Mouse (Mus musculus) liver, embryonic 15.5 days (tissue): ENCODE data around the gene Ttbk1. TPM values are rescaled to one million over a fixed set of nuclear protein-coding genes. Genes with fewer than 3 reads are reported as not detected.
"Not testable (repeated sequence)": the region's sequence is repeated elsewhere in the genome, so short reads cannot be mapped to it uniquely, and the experiment has no call there.

ENCODE experiments used
- ATAC-seq: fragments of 200-750 bp; cut with Nextera tagmentation; 2 replicates; pipeline ENCODE4 v1.8.0; 2017; ENCODE audit warnings: moderate number of reproducible peaks, mild to moderate bottlenecking, moderate library complexity; ENCODE audit not compliant: insufficient read depth
- H3K27ac ChIP-seq: fragments of 300-500 bp; sonication (generic); replicated peaks from 2 replicates; pipeline ENCODE4 v1.5.1; 2015; ENCODE audit warnings: mild to moderate bottlenecking, inconsistent platforms
- H3K27me3 ChIP-seq: fragments of 300-500 bp; sonication (generic); 2 replicates; pipeline ENCODE4 v1.6.1; 2015; ENCODE audit warnings: mild to moderate bottlenecking, inconsistent platforms
- H3K36me3 ChIP-seq: fragments of 300-500 bp; sonication (generic); replicated peaks from 2 replicates; pipeline ENCODE4 v1.6.1; 2015; ENCODE audit warnings: moderate library complexity, mild to moderate bottlenecking, inconsistent platforms
- H3K4me1 ChIP-seq: fragments of 300-500 bp; sonication (generic); replicated peaks from 2 replicates; pipeline ENCODE4 v1.6.1; 2015; ENCODE audit warnings: inconsistent platforms
- H3K4me2 ChIP-seq: fragments of 300-500 bp; sonication (generic); 2 replicates; pipeline ENCODE4 v1.6.1; 2015; ENCODE audit warnings: moderate library complexity, mild to moderate bottlenecking, inconsistent platforms
- H3K4me3 ChIP-seq: fragments of 300-500 bp; sonication (generic); replicated peaks from 2 replicates; pipeline ENCODE4 v1.5.1; 2015; ENCODE audit warnings: mild to moderate bottlenecking, inconsistent platforms
- H3K9ac ChIP-seq: fragments of 300-500 bp; sonication (generic); 2 replicates; pipeline ENCODE4 v1.6.1; 2015; ENCODE audit warnings: moderate library complexity, mild to moderate bottlenecking, inconsistent platforms
- H3K9me3 ChIP-seq: fragments of 300-500 bp; sonication (generic); replicated peaks from 2 replicates; pipeline ENCODE4 v1.6.1; 2016; ENCODE audit warnings: inconsistent platforms
- WGBS: fragments of 180-500 bp; shearing (Covaris S2); methylation state at CpG from one replicate; pipeline ENCODE4 v1.1.7; 2015; ENCODE audit warnings: mixed read lengths; ENCODE audit not compliant: insufficient replicate concordance; 5-methylcytosine and 5-hydroxymethylcytosine counted together
- polyA plus RNA-seq: library from polyadenylated mRNA; unstranded; fragments of >200 nt; fragmentation: Nextera tagmentation; extraction: Ambion mirVana; gene quantifications from 2 replicates; pipeline ENCODE4 v1.2.1, GENCODE M21; 2015

Ttbk1 gene
- polyA plus RNA-seq, 1 experiment from 2014 or later = 0.01 TPM

- no peak for ATAC-seq
- Histone ChIP-seq H3K36me3 (0 out of 2 replicates have a peak, but pooled peaks cover 3% of the 10 kb centered on the region), H3K4me3 (no peak overlapping the region), H3K27ac (no peak overlapping the region), H3K4me1 (no peaks in the 10 kb centered on the region), H3K27me3 (no peaks in the 10 kb centered on the region), H3K9me3 (no peaks in the 10 kb centered on the region), H3K9ac (no peak overlapping the region), H3K4me2 (no peak overlapping the region)
- 63% methylated on average over 14 of the region's 14 CpGs for WGBS
Measured at GRCm38 (mm10) chr17:46503847-46504638, 16.6 kb upstream of the Ttbk1 start.

- no peak overlapping the region for H3K27ac ChIP-seq
- H3K27me3 ChIP-seq = no peaks in the 10 kb centered on the region
- no peak overlapping the region for H3K4me3 ChIP-seq
- peaks cover 4% of the 10 kb centered on the region for H3K4me1 ChIP-seq
- 64% methylated on average over 2 of the region's 2 CpGs for WGBS
- H3K36me3 ChIP-seq = 0 out of 2 replicates have a peak, but pooled peaks cover 6% of the 10 kb centered on the region
- H3K4me2 ChIP-seq = no peak overlapping the region
- H3K9ac ChIP-seq = no peak overlapping the region
- ATAC-seq = no peak
- H3K9me3 ChIP-seq = no peaks in the 10 kb centered on the region
Measured at GRCm38 (mm10) chr17:46502775-46503174, 15.3 kb upstream of the Ttbk1 start.

- Histone ChIP-seq H3K27ac (no peak overlapping the region), H3K4me1 (peaks cover 27% of the 10 kb centered on the region), H3K27me3 (peaks cover 27% of the 10 kb centered on the region), H3K4me2 (peak overlapping the region; percentile 93), H3K4me3 (no peak overlapping the region), H3K36me3 (0 out of 2 replicates have a peak, but pooled peaks cover 6% of the 10 kb centered on the region), H3K9ac (no peak overlapping the region), H3K9me3 (no peaks in the 10 kb centered on the region)
- WGBS = 66% methylated on average over 8 of the region's 8 CpGs
- ATAC-seq = no peak
Measured at GRCm38 (mm10) chr17:46497956-46498355, 10.5 kb upstream of the Ttbk1 start.

GRCm38 (mm10) chr17:46496623-46497434, 9.4 kb upstream of the Ttbk1 start, which contains the start of gene Dnph1:
TSS of gene Dnph1 (plus strand) at chr17:46496711.
- H3K27ac ChIP-seq = no peak within 1 kb of the TSS
- peak within 1 kb of the TSS; percentile 68 for H3K4me3 ChIP-seq
- peak; percentile 93 for ATAC-seq
- H3K4me2 ChIP-seq = peak within 1 kb of the TSS; percentile 93
- no peaks in the 10 kb centered on the region for H3K9me3 ChIP-seq
- peaks cover 34% of the 10 kb centered on the region for H3K27me3 ChIP-seq
- peak within 1 kb of the TSS; percentile 69 for H3K9ac ChIP-seq
- H3K4me1 ChIP-seq = peaks cover 27% of the 10 kb centered on the region
- WGBS = under 1% methylated on average over 44 of the region's 44 CpGs
- H3K36me3 ChIP-seq = 0 out of 2 replicates have a peak, but pooled peaks cover 6% of the 10 kb centered on the region

- peak; percentile 58 for ATAC-seq
- not testable (repeated sequence) for H3K9me3 ChIP-seq
Measured at GRCm38 (mm10) chr17:46496081-46496480, 8.6 kb upstream of the Ttbk1 start.

GRCm38 (mm10) chr17:46495486-46495885, 8.0 kb upstream of the Ttbk1 start:
- H3K4me2 ChIP-seq = no peak overlapping the region
- H3K27me3 ChIP-seq = peaks cover 42% of the 10 kb centered on the region
- H3K27ac ChIP-seq = no peak overlapping the region
- no peak overlapping the region for H3K9ac ChIP-seq
- WGBS = 69% methylated on average over 5 of the region's 5 CpGs
- H3K4me3 ChIP-seq = no peak overlapping the region
- H3K4me1 ChIP-seq = peaks cover 27% of the 10 kb centered on the region
- 0 out of 2 replicates have a peak, but pooled peaks cover 6% of the 10 kb centered on the region for H3K36me3 ChIP-seq
- H3K9me3 ChIP-seq = no peaks in the 10 kb centered on the region
- ATAC-seq = no peak

More at GRCm38 (mm10) chr17:46496081-46496480, 8.6 kb upstream of the Ttbk1 start:
- peaks cover 27% of the 10 kb centered on the region for H3K4me1 ChIP-seq
- not testable (repeated sequence) for H3K27ac ChIP-seq, H3K9ac ChIP-seq, H3K36me3 ChIP-seq, H3K4me3 ChIP-seq
- peaks cover 41% of the 10 kb centered on the region for H3K27me3 ChIP-seq
- H3K4me2 ChIP-seq = peak overlapping the region; percentile 18; the same call in 1 of the 2 replicates

GRCm38 (mm10) chr17:46486995-46487394, 480 bp downstream of the Ttbk1 start:
- peaks cover 10% of the 10 kb centered on the region for H3K4me1 ChIP-seq
- no peak overlapping the region; the same call in 1 of the 2 replicates for H3K4me3 ChIP-seq
- WGBS = 5% methylated on average over 19 of the region's 22 CpGs
- no peak for ATAC-seq
- no peaks in the 10 kb centered on the region for H3K36me3 ChIP-seq
- peak overlapping the region; percentile 37 for H3K4me2 ChIP-seq
- no peak overlapping the region for H3K9ac ChIP-seq
- peaks cover 91% of the 10 kb centered on the region for H3K27me3 ChIP-seq
- H3K27ac ChIP-seq = no peak overlapping the region
- no peaks in the 10 kb centered on the region for H3K9me3 ChIP-seq

GRCm38 (mm10) chr17:46484461-46484875, 3.0 kb downstream of the Ttbk1 start:
- no peak for ATAC-seq
- WGBS = 5% methylated on average over 6 of the region's 6 CpGs
- no peak overlapping the region for H3K27ac ChIP-seq

GRCm38 (mm10) chr17:46484021-46484431, 3.4 kb downstream of the Ttbk1 start:
- WGBS = 5% methylated on average over 13 of the region's 13 CpGs
- Histone ChIP-seq H3K9me3 (no peaks in the 10 kb centered on the region), H3K27me3 (peaks cover 92% of the 10 kb centered on the region), H3K36me3 (no peaks in the 10 kb centered on the region), H3K9ac (no peak overlapping the region), H3K4me2 (peak overlapping the region; percentile 52), H3K4me1 (peaks cover 10% of the 10 kb centered on the region), H3K27ac (no peak overlapping the region), H3K4me3 (peak overlapping the region; percentile 25)
- ATAC-seq = no peak

More at GRCm38 (mm10) chr17:46484461-46484875, 3.0 kb downstream of the Ttbk1 start:
- no peaks in the 10 kb centered on the region for H3K9me3 ChIP-seq
- no peaks in the 10 kb centered on the region for H3K36me3 ChIP-seq
- H3K4me2 ChIP-seq = peak overlapping the region; percentile 52
- peaks cover 10% of the 10 kb centered on the region for H3K4me1 ChIP-seq
- peaks cover 96% of the 10 kb centered on the region for H3K27me3 ChIP-seq
- H3K9ac ChIP-seq = no peak overlapping the region
- H3K4me3 ChIP-seq = no peak overlapping the region

- no peak for ATAC-seq
Measured at GRCm38 (mm10) chr17:46483561-46484001, 3.9 kb downstream of the Ttbk1 start.

GRCm38 (mm10) chr17:46477286-46477685, 10.2 kb downstream of the Ttbk1 start:
- no peaks in the 10 kb centered on the region for H3K4me1 ChIP-seq
- no peak for ATAC-seq
- H3K36me3 ChIP-seq = no peaks in the 10 kb centered on the region
- WGBS = 78% methylated on average over 15 of the region's 15 CpGs
- no peak overlapping the region for H3K9ac ChIP-seq
- H3K27me3 ChIP-seq = peaks cover 25% of the 10 kb centered on the region
- no peak overlapping the region for H3K27ac ChIP-seq
- H3K4me2 ChIP-seq = no peak overlapping the region
- no peak overlapping the region for H3K4me3 ChIP-seq
- H3K9me3 ChIP-seq = no peaks in the 10 kb centered on the region

More at GRCm38 (mm10) chr17:46483561-46484001, 3.9 kb downstream of the Ttbk1 start:
- Histone ChIP-seq H3K9ac (no peak overlapping the region), H3K27me3 (peaks cover 87% of the 10 kb centered on the region), H3K27ac (no peak overlapping the region), H3K4me2 (peak overlapping the region; percentile 52), H3K36me3 (no peaks in the 10 kb centered on the region), H3K4me1 (peaks cover 10% of the 10 kb centered on the region), H3K4me3 (peak overlapping the region; percentile 25), H3K9me3 (no peaks in the 10 kb centered on the region)
- WGBS = under 1% methylated on average over 16 of the region's 16 CpGs
